Mouse (Mus musculus): Measurements from ENCODE around the gene Rassf5. TPM values are rescaled to one million over a fixed set of nuclear protein-coding genes. Genes with fewer than 3 reads are reported as not detected.

Rassf5 gene
- polyA plus RNA-seq, 2 experiments: 3.1 to 3.2 TPM

GRCm38 (mm10) chr1:131279456-131279776, 34.4 kb upstream of the Rassf5 start, which contains the start of gene Ikbke:
Gene Ikbke, minus strand, starts transcription at chr1:131279606.
- Histone ChIP-seq H3K27me3 (ENCODE audit: control insufficient read depth, insufficient read depth, low read length) (no peaks in the 10 kb centered on the region), H3K4me1 (ENCODE audit: control insufficient read depth, insufficient read depth, low read length) (peaks cover 8% of the 10 kb centered on the region; the same call in 1 of the 2 replicates), H3K9me3 (ENCODE audit: control insufficient read depth, low read length) (no peaks in the 10 kb centered on the region), H3K27ac (replicated peaks; ENCODE audit: low read depth, low read length) (no peak within 1 kb of the TSS; the same call in 1 of the 2 replicates), H3K36me3 (ENCODE audit: control insufficient read depth, insufficient read depth, low read length) (no peaks in the 10 kb centered on the region), H3K4me2 (replicated peaks; ENCODE audit: low read depth, low read length, severe bottlenecking) (peak within 1 kb of the TSS; percentile 60), H3K4me3 (replicated peaks; ENCODE audit: low read length) (peak within 1 kb of the TSS; percentile 38), H3K9ac (ENCODE audit: low read depth, low read length, severe bottlenecking) (peak within 1 kb of the TSS; percentile 57)
- WGBS: 36% methylated on average over 4 of the region's 4 CpGs
- TF ChIP-seq POLR2A (IDR thresholded peaks at IDR 0.05; ENCODE audit: borderline replicate concordance, extremely low read depth, insufficient read depth, insufficient read length): no peak
- ATAC-seq (ENCODE audit: low FRiP score, low read depth) (no peak), DNase-seq (ENCODE audit: low spot score) (no peak)

GRCm38 (mm10) chr1:131278606-131279455, 33.8 kb upstream of the Rassf5 start:
- H3K4me3 ChIP-seq (replicated peaks; ENCODE audit: low read length): peak overlapping the region; percentile 38
- no peaks in the 10 kb centered on the region for H3K27me3 ChIP-seq (ENCODE audit: control insufficient read depth, insufficient read depth, low read length)
- H3K9me3 ChIP-seq (ENCODE audit: control insufficient read depth, low read length): no peaks in the 10 kb centered on the region
- no peak for ATAC-seq (ENCODE audit: low FRiP score, low read depth)
- peak overlapping the region; percentile 60 for H3K4me2 ChIP-seq (replicated peaks; ENCODE audit: low read depth, low read length, severe bottlenecking)
- 31% methylated on average over 7 of the region's 8 CpGs for WGBS
- H3K9ac ChIP-seq (ENCODE audit: low read depth, low read length, severe bottlenecking): peak overlapping the region; percentile 57
- TF ChIP-seq POLR2A (IDR thresholded peaks at IDR 0.05; ENCODE audit: borderline replicate concordance, extremely low read depth, insufficient read depth, insufficient read length): no peak
- peaks cover 8% of the 10 kb centered on the region; the same call in 1 of the 2 replicates for H3K4me1 ChIP-seq (ENCODE audit: control insufficient read depth, insufficient read depth, low read length)
- H3K36me3 ChIP-seq (ENCODE audit: control insufficient read depth, insufficient read depth, low read length): no peaks in the 10 kb centered on the region
- no peak for DNase-seq (ENCODE audit: low spot score)
- no peak overlapping the region; the same call in 1 of the 2 replicates for H3K27ac ChIP-seq (replicated peaks; ENCODE audit: low read depth, low read length)

- Histone ChIP-seq H3K27ac (replicated peaks; ENCODE audit: low read depth, low read length) (no peak overlapping the region), H3K4me1 (ENCODE audit: control insufficient read depth, insufficient read depth, low read length) (peaks cover 8% of the 10 kb centered on the region; the same call in 1 of the 2 replicates), H3K9me3 (ENCODE audit: control insufficient read depth, low read length) (no peaks in the 10 kb centered on the region), H3K27me3 (ENCODE audit: control insufficient read depth, insufficient read depth, low read length) (no peaks in the 10 kb centered on the region), H3K36me3 (ENCODE audit: control insufficient read depth, insufficient read depth, low read length) (no peaks in the 10 kb centered on the region), H3K4me2 (replicated peaks; ENCODE audit: low read depth, low read length, severe bottlenecking) (no peak overlapping the region), H3K9ac (ENCODE audit: low read depth, low read length, severe bottlenecking) (no peak overlapping the region), H3K4me3 (replicated peaks; ENCODE audit: low read length) (no peak overlapping the region)
- no peak for TF ChIP-seq POLR2A (IDR thresholded peaks at IDR 0.05; ENCODE audit: borderline replicate concordance, extremely low read depth, insufficient read depth, insufficient read length)
- ATAC-seq (ENCODE audit: low FRiP score, low read depth): no peak
- no peak for DNase-seq (ENCODE audit: low spot score)
Measured at GRCm38 (mm10) chr1:131276831-131277230, 31.8 kb upstream of the Rassf5 start.

GRCm38 (mm10) chr1:131275577-131275976, 30.5 kb upstream of the Rassf5 start:
- WGBS: 75% methylated on average over 14 of the region's 14 CpGs
- Histone ChIP-seq H3K9ac (ENCODE audit: low read depth, low read length, severe bottlenecking) (no peak overlapping the region), H3K4me2 (replicated peaks; ENCODE audit: low read depth, low read length, severe bottlenecking) (no peak overlapping the region), H3K27me3 (ENCODE audit: control insufficient read depth, insufficient read depth, low read length) (no peaks in the 10 kb centered on the region), H3K9me3 (ENCODE audit: control insufficient read depth, low read length) (no peaks in the 10 kb centered on the region), H3K4me1 (ENCODE audit: control insufficient read depth, insufficient read depth, low read length) (peaks cover 8% of the 10 kb centered on the region; the same call in 1 of the 2 replicates), H3K36me3 (ENCODE audit: control insufficient read depth, insufficient read depth, low read length) (no peaks in the 10 kb centered on the region), H3K4me3 (replicated peaks; ENCODE audit: low read length) (no peak overlapping the region), H3K27ac (replicated peaks; ENCODE audit: low read depth, low read length) (no peak overlapping the region)
- DNase-seq (ENCODE audit: low spot score) (no peak), ATAC-seq (ENCODE audit: low FRiP score, low read depth) (no peak)
- no peak for TF ChIP-seq POLR2A (IDR thresholded peaks at IDR 0.05; ENCODE audit: borderline replicate concordance, extremely low read depth, insufficient read depth, insufficient read length)

GRCm38 (mm10) chr1:131274725-131275539, 29.9 kb upstream of the Rassf5 start:
- TF ChIP-seq POLR2A (IDR thresholded peaks at IDR 0.05; ENCODE audit: borderline replicate concordance, extremely low read depth, insufficient read depth, insufficient read length): no peak
- DNase-seq (ENCODE audit: low spot score): no peak
- Histone ChIP-seq H3K9ac (ENCODE audit: low read depth, low read length, severe bottlenecking) (no peak overlapping the region), H3K36me3 (ENCODE audit: control insufficient read depth, insufficient read depth, low read length) (no peaks in the 10 kb centered on the region), H3K27ac (replicated peaks; ENCODE audit: low read depth, low read length) (no peak overlapping the region), H3K4me1 (ENCODE audit: control insufficient read depth, insufficient read depth, low read length) (peaks cover 8% of the 10 kb centered on the region; the same call in 1 of the 2 replicates), H3K9me3 (ENCODE audit: control insufficient read depth, low read length) (no peaks in the 10 kb centered on the region), H3K4me3 (replicated peaks; ENCODE audit: low read length) (no peak overlapping the region), H3K4me2 (replicated peaks; ENCODE audit: low read depth, low read length, severe bottlenecking) (no peak overlapping the region), H3K27me3 (ENCODE audit: control insufficient read depth, insufficient read depth, low read length) (no peaks in the 10 kb centered on the region)
- 39% methylated on average over 22 of the region's 22 CpGs for WGBS
- ATAC-seq (ENCODE audit: low FRiP score, low read depth): peak; percentile 17; the same call in 1 of the 2 replicates

All from limb, embryonic 14.5 days (tissue).